Mouse (Mus musculus) lung, postnatal 0 days (tissue): Measurements from ENCODE around the gene Cacna2d2.

ENCODE experiments used
- CTCF ChIP-seq: IDR thresholded peaks from 2 replicates; pipeline ENCODE4 v1.5.1; 2016; ENCODE audit warnings: antibody characterized with exemption, mild to moderate bottlenecking
- EP300 ChIP-seq: IDR thresholded peaks from 2 replicates; pipeline ENCODE4 v1.6.1; 2016; ENCODE audit warnings: antibody characterized with exemption, mild to moderate bottlenecking, control low read depth

- TF ChIP-seq EP300 (no peak), CTCF (no peak)
Measured at GRCm38 (mm10) chr9:107400060-107400511, 674 bp downstream of the Cacna2d2 start.
